In genomic region chr13:56645744-56646143, GRCm38 (mm10) we compare ENCODE assay signal across 22 mouse cellular contexts.
"Had no signal": no experiment of that assay in that cellular context is flagged by ENCODE, and none has a peak within 500 bp of the region (broad histone marks: within the 10 kb centered on the region; RNA-seq: fewer than 3 reads in every experiment).

No protein-coding gene starts in this region.

- H3K27ac ChIP-seq: forebrain, embryonic 15.5 days; heart, adult 2 months; heart, embryonic 13.5 days; heart, embryonic 15.5 days; hindbrain, embryonic 13.5 days; hindbrain, embryonic 15.5 days; hindbrain, postnatal 0 days; limb, embryonic 13.5 days; limb, embryonic 15.5 days; liver, embryonic 12.5 days; liver, embryonic 14.5 days had no signal

- DNase-seq: forebrain, postnatal 0 days; gastrocnemius, postnatal 14 days; gastrocnemius, postnatal 36 days; heart, adult 11 months; heart, adult 2 months; heart, postnatal 14 days; heart, postnatal 36 days; layer of hippocampus, adult 9-11 months; layer of hippocampus, postnatal 36 days; left cerebral cortex, postnatal 4 days; lung, adult 18-20 months had no signal

- H3K4me3 ChIP-seq: forebrain, embryonic 15.5 days; heart, adult 2 months; heart, embryonic 13.5 days; heart, embryonic 15.5 days; hindbrain, embryonic 13.5 days; hindbrain, embryonic 15.5 days; kidney, embryonic 15.5 days; limb, embryonic 13.5 days; limb, embryonic 15.5 days; liver, embryonic 12.5 days had no signal
